Mouse (Mus musculus) NIH3T3 (cell line): ENCODE data around the gene Cplx2.
A peak's percentile ranks its signal among the peaks of the same experiment; 100 is the strongest.

Source experiments
- DNase-seq: peaks from one replicate; pipeline ENCODE4 v3.0.0-alpha.2; 2012; ENCODE audit warnings: low read depth

The Cplx2 gene

DNA sequence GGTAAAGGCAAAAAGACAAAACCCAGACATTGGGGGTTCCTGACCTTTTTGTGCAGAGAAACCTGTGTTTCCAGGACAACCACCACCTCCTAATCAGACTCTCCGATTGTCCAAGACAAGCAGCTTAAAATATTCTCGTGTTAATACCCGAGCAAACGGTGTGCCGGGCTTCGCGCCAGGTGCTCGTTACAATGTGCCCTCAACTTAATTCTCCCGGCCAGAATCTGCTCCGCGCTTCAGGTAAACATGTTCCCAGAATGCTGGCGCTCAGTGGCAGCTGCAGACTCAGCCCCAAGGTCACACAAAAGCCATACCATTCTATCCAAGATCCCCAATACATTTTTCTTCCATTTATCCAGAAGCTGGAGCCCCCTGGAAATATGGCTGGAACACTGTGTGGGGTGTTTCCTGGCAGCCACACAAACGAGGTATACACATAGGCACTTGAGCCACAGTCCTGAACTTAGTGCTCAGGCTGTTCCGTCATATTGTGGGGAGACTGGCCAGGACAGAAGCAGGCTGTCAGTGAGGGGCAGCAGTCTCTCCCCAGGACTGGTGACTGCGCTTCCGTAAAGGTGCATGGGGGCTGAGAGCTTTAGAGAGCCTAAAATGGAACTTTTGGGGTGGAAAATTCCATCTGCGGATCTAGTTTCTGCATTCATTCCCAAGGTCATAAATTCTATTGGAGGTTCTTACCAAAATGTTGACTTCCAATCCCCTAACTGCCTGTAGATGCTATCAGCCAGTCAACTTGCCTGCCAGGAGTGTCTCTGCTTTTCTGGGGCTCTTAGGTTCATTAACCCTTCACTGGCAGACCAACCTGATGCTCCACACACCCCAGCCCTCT, 32.3 kb downstream of the Cplx2 start:
- DNase-seq, result no peak

DNA sequence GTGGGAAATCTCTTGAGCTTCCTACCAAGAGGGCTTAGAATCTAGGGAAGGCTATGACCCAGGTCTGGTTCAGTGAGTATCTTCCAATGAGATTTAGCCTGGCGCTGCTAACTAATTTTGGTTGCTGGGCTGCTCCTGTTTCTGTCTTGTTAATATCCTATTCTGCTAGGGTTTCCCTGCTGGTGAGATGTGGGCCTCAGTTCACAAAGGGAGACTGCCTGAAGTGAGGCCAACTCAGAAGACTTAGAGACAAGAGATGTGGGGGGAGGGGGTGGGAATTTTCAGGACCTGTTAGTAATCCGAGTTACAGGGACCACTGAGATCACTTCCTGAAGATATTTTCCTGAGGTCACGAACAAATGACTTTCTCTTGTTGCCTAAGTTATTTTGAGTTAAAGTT, 33.1 kb downstream of the Cplx2 start:
- no peak for DNase-seq

DNA sequence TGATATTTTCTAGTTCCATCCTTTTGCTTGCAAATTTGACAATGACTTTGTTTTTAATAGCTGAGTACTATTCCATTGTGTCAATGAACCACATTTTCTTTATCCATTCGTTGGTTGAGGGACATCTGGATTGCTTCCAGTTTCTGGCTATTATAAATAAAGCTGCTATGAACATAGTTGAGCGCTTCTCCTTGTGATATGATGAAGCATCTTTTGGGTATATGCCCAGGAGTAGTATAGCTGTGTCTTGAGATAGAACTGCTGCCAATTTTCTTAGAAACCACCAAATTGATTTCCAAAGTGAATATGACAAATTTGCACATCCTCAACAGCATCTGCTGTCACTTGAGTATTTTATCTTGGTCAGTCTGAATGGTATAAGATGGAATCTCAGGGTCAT, 34.7 kb downstream of the Cplx2 start:
- DNase-seq, result no peak

DNA sequence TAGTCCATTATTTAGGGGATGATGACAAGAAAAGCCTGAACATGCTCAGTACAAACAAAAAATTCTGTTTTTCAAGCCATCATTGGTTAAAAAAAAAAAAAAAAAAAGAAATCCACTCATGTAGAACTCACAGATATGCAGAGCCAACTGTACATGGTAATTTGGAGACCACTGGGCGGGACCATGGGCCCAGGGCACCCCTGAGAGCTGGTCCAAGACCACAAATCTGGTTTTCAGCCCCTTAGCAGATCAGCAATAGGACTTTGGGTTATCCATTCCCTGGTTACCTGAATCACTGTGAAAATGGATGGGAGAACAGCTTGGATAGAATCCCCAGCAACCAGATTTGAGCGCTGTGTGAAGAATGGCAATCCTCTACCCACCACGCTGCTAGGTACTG, 40.5 kb downstream of the Cplx2 start:
- DNase-seq, result no peak

DNA sequence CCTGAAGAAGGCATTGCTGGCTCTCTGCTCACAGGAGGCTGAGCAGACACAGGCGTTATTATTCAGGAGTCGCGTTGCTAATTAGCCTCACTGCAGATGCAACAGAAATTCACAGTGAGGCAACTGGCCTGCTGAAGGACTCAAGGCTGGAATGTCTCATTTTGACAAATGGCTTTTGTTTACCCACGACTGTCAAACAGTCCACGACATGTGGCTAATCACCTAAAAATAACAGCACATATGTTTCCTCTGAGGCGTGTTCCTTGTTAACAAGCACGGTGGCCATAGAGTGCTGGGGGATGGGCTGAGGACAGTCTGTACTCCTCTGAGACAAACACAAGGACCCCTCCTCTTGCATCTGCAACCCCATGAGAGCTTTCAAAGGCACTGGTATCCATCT, 41.1 kb downstream of the Cplx2 start:
- no peak for DNase-seq

DNA sequence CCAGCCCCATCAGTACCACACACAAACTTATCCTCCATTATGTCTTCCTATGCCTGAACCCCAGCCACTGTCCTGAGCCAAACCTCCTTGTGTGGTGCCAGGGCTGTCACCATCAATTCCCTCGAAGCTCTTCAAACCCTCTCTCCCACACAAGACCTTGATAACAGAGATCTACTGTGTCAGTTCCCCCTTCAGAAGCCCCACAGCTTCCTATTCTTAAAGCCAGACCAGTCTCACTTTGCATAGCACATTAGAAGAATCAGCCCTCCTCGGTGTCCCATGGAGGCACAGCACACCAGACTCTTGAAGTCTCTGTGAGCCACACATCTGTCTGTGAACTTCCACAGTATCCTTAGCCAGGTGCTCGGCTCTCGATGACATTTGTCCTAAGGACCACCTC, 41.6 kb downstream of the Cplx2 start:
- DNase-seq, result no peak

DNA sequence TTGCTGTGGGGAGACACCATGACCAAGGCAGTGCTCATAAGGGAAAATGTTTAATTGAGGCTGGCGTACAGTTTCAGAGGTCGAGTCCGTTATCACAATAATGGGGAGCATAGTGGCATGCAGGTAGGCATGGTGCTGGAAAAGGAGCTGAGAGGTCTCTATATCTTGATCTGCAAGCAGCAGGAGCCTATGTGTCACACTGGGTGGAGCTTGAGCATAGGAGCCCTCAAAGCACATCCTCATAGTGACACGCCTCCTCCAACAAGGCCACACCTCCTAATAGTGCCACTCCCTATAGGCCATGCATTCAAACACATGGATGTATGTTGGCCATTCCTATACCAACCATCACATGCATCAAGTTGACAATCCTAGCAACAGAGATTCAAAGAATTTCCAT, 43.9 kb downstream of the Cplx2 start:
- no peak for DNase-seq

DNA sequence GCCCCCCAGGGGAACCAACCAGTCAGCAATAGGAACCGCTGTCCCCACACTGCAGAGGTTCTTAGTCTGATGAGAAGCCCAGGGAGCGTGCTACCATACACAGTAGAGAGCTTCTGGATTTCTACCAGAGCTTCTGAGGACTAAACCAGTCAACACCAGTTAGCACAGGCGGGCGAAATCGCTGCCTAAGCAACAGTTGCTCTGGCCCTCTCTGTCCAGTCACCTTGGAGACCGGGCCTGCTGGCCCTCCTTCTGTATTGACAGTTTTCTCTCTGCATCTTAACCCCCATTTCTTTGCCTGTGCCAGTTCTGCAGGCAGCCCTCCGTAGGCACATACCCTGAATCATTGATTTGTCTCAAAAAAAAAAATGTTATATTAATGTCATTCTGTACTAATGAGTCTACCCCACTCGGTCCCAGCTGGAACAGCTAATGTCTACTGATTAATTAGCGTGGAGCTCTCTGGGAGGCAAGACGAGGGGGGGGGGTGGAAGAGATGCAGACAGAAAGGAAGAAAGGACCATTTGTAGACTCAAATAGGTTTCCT, 47.7 kb downstream of the Cplx2 start:
- no peak for DNase-seq

DNA sequence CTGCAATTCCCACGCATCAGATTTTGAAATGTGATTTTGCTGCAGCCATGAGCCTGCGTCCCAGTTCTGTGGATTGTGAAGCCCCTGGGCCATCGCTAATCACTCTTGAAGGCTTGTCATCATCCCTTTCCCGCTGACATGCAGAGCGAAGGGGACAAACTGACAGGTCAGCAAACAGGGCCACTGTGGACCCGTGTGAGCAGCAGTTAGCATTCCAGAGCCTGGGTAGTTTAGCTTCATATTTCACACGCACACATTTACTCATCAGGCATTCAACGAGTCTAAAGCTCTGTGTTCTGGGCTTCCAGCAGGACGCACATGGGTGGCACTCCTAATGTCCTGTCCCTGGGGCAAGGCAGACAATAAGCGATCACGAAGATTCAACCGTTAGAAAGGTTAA, 49.1 kb downstream of the Cplx2 start:
- DNase-seq, result no peak

DNA sequence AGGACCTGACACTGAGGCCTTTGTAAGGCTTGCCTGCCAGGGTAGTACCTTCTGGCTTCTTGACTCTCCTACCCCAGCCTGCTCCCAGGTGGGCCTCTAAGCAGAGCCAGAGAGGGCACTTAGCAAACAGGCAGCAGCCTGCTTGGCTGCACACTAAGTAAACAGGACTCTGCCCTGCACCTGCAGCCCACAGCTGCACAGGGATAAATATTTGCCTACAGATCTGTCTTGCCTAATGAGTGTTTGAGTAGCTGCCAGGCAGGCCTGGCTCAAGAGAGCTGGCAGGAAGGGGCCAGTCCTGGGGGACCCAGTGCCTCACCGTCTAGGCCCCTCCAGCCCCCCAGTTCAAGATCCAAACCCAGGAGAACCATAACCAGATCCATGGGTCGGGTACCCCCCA, 54.1 kb downstream of the Cplx2 start:
- DNase-seq, result peak; percentile 52

DNA sequence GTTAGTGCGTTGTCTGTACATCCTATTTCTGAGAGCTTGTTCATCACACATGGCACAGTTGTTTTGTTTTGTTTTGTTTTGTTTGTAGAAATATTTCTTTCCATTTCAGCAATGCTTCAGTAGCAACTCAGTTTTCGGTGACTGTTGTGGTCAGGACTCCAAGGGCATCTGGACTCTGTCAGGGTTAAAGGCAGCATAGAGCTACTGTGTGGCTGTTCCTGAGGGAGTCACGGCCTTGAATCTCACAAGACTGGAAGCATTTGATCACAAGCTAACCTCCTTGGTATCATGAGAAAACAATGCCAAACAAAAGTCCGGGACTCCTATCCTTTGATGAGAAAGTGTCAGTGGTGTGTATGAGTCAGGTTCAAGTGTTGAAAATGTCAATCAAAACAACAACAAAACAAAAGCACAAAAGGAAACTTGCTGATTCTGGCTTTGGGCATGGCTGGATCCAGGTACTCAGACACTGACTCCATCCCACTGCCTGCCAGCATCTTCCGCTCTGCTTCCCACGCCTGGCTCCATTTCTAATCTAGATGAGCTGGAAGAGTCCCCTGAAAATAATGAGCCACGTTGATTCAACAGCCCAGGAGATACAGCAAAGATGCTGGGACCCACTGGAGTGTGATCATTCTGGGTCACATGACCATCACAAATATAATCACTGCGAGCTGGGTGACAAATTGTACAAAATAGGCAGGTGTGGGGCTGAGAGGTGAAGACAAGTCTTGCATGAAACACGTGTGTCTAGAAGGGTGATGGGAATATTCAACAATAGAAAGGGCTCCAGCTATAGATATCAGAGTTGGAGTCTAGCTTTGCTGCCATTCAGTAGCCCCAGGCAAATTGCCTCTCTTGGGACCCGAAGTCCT, 55.9 kb downstream of the Cplx2 start:
- no peak for DNase-seq

DNA sequence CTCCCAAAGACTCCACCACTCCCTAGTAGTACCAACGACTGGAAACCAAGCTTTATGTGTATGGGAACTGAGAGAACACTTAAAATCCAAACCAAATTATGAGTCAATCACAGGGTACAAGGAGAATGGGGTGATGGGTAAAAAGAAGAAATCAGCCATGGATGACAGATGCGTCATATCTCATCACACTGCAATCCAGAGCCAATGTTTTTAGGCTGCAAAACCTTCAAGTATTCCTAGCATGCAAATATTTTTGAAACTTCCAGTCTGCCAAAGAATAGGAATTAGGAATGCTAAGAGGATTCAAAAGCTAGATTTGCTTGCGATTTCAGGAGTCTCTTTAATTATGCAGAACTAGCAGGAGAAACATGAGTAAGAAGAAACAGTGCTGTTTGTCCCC, 57.6 kb downstream of the Cplx2 start:
- DNase-seq, result peak; percentile 10

DNA sequence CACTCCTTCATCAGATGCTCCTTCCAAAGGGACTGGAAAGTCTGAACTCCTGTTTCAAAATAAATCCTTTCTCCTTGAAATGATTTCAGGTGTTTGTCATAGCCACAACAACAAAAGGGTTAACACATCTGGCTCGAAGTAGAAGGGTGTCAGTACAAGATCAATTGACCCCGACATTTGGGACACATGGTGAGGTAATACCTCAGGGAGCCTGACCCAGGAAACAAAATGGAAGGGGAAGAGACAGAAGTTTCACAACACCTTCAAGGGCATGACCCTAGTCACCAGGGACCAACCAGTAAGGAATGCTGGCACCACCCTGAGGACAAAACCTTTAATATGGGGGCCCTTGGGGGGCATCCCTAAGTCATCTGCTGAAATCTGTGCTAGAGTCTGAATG, 58.9 kb downstream of the Cplx2 start:
- no peak for DNase-seq

DNA sequence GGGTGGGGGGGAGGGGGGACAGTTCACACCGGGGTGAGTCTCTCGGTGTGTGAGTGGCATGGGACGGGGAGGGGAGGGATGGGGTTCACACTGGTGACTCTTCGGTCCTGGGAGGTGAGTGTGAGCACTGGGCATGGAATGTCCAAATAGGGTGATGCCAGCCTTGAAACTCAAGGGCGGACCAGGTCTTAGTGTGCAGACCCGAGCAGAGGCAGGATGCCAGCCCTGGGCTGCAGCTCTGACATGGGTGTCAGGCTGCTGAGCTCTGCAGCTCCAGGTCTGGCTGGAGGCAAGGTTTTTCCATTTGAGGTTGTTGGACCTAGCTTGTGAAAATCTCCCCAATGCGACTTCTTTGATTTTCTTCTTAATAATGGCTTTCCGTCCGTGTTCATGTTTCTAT, 60.0 kb downstream of the Cplx2 start:
- no peak for DNase-seq
